Mouse (Mus musculus) E14TG2a.4 (cell line): Measurements from ENCODE around the gene Lrrc9.

Source experiments
- CTCF ChIP-seq: conservative IDR thresholded peaks from 2 replicates; pipeline ENCODE4 v1.5.1; 2014; ENCODE audit warnings: low read length
- NANOG ChIP-seq: IDR thresholded peaks from 2 replicates; pipeline ENCODE4 v1.6.1; 2014; ENCODE audit warnings: borderline replicate concordance, low read length, mixed read lengths
- POU5F1 ChIP-seq: IDR thresholded peaks from 2 replicates; pipeline ENCODE4 v1.6.1; 2014; ENCODE audit warnings: low read length, borderline replicate concordance

GRCm38 (mm10) chr12:72467269-72467668, 25.6 kb downstream of the Lrrc9 start:
- TF ChIP-seq CTCF, result no peak
- no peak for TF ChIP-seq POU5F1
- no peak for TF ChIP-seq NANOG
